Mouse (Mus musculus) stomach, embryonic 14.5 days (tissue): ENCODE results near the gene Amh. TPM values are rescaled to one million over a fixed set of nuclear protein-coding genes. Genes with fewer than 3 reads are reported as not detected.
A peak's percentile ranks its signal among the peaks of the same experiment; 100 is the strongest.

ENCODE experiments used
- ATAC-seq: fragments of 200-750 bp; cut with Nextera tagmentation; 2 replicates; pipeline ENCODE4 v1.8.0; 2017; ENCODE audit warnings: low read depth, moderate TSS enrichment; ENCODE audit not compliant: insufficient number of reproducible peaks, insufficient read depth, low FRiP score
- H3K27ac ChIP-seq: fragments of 300-500 bp; sonication (generic); 2 replicates; pipeline ENCODE4 v1.5.1; 2014; ENCODE audit warnings: mild to moderate bottlenecking, low read length, moderate library complexity, mixed read lengths
- H3K27me3 ChIP-seq: fragments of 300-500 bp; sonication (generic); 2 replicates; pipeline ENCODE4 v1.6.1; 2014; ENCODE audit warnings: low read length, control low read depth, mixed read lengths; ENCODE audit not compliant: control insufficient read depth, insufficient read depth
- H3K36me3 ChIP-seq: fragments of 300-500 bp; sonication (generic); 2 replicates; pipeline ENCODE4 v1.6.1; 2014; ENCODE audit warnings: mild to moderate bottlenecking, control low read depth, low read length, moderate library complexity, mixed read lengths; ENCODE audit not compliant: control insufficient read depth, insufficient read depth
- H3K4me1 ChIP-seq: fragments of 300-500 bp; sonication (generic); 2 replicates; pipeline ENCODE4 v1.6.1; 2014; ENCODE audit warnings: low read length, control low read depth, mixed read lengths; ENCODE audit not compliant: control insufficient read depth, insufficient read depth
- H3K4me2 ChIP-seq: fragments of 300-500 bp; sonication (generic); replicated peaks from 2 replicates; pipeline ENCODE4 v1.6.1; 2014; ENCODE audit warnings: low read depth, low read length, control low read depth
- H3K4me3 ChIP-seq: fragments of 300-500 bp; sonication (generic); 2 replicates; pipeline ENCODE4 v1.5.1; 2014; ENCODE audit warnings: low read depth, low read length, control low read depth
- H3K9ac ChIP-seq: fragments of 300-500 bp; sonication (generic); replicated peaks from 2 replicates; pipeline ENCODE4 v1.6.1; 2014; ENCODE audit warnings: low read depth, mild to moderate bottlenecking, control low read depth, low read length, moderate library complexity, mixed read lengths
- H3K9me3 ChIP-seq: fragments of 300-500 bp; sonication (generic); 2 replicates; pipeline ENCODE4 v1.6.1; 2016; ENCODE audit warnings: low read depth, low read length, control low read depth; ENCODE audit not compliant: control insufficient read depth
- WGBS: fragments of 180-500 bp; shearing (Covaris S2); extraction: QIAGEN DNeasy Blood & Tissue Kit; methylation state at CpG from one replicate; pipeline ENCODE4 v1.1.7; 2014; 5-methylcytosine and 5-hydroxymethylcytosine counted together
- microRNA counts: library from miRNA; unstranded; fragments of <30 nt; microRNA quantifications from one replicate; lab custom pipeline; 2016
- microRNA-seq: library from miRNA; unstranded; fragments of <30 nt; microRNA quantifications from one replicate; pipeline ENCODE4, GENCODE M21; 2016
- polyA plus RNA-seq: library from polyadenylated mRNA; unstranded; fragments of >200 nt; fragmentation: Nextera tagmentation; extraction: Ambion mirVana; gene quantifications from 2 replicates; pipeline ENCODE4 v1.2.1, GENCODE M21; 2014

Amh gene
- polyA plus RNA-seq, 1 experiment from 2014 or later = not detected

DNA sequence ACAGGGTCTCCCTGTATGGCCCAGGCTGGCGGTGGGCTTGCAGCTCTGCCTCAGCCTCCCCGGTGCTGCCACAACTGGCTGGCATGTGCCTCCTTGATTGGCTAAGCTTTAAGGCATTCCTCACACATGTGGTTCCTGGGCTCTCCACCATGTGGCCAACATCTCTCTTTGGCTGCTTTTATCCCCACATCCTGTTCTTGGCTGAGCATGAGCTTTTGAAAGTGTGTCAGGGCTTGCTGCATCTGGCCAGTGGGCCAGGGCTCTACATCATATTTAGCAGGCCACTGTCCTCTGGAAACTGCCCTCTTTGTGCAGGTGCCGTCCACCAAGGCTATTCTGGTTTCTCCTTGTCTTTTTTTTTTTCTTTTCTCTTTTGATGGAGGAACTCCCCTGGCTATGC lies 51.2 kb downstream of the Amh start:
- Histone ChIP-seq H3K9me3 (no peaks in the 10 kb centered on the region), H3K9ac (0 out of 2 replicates have a peak overlapping the region, but pooled peaks have one; percentile 70), H3K4me1 (peaks cover 21% of the 10 kb centered on the region), H3K27me3 (no peaks in the 10 kb centered on the region), H3K4me3 (peak overlapping the region; percentile 75; the same call in 1 of the 2 replicates), H3K4me2 (peak overlapping the region; percentile 97; the same call in 1 of the 2 replicates), H3K27ac (no peak overlapping the region), H3K36me3 (peaks cover 20% of the 10 kb centered on the region)
- ATAC-seq = no peak
- 57% methylated on average over 3 of the region's 3 CpGs for WGBS

DNA sequence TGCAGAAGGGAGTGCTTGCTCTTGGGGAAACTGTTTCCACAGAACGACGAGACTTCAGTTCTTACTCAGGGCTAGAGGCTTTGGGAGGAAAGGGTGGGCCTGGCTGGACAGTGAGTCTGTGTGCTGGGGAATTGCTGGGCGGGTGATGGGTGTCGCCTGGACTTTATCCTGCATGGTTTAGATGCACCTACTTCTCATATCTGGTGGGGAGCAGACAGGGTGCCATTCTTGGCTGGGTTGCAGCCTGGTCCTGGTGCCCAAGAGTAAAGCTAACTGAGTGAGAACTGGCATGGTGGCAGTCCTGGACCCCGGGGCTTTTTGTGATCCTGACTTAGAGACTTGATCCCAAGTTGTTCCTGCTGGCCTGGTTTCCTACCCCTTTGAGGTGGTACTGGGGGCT lies 51.9 kb downstream of the Amh start:
- Histone ChIP-seq H3K4me3 (no peak overlapping the region), H3K9me3 (no peaks in the 10 kb centered on the region), H3K27ac (no peak overlapping the region), H3K9ac (no peak overlapping the region), H3K27me3 (no peaks in the 10 kb centered on the region), H3K4me1 (peaks cover 21% of the 10 kb centered on the region), H3K4me2 (no peak overlapping the region), H3K36me3 (peaks cover 13% of the 10 kb centered on the region)
- 69% methylated on average over 5 of the region's 5 CpGs for WGBS
- ATAC-seq = no peak

MicroRNAs within 50 kb of the gene (microRNA counts, 519-probe panel; counts per million panel counts)
- microRNA mmu-miR-1982 (lab: Ali Mortazavi, UCI) = not detected

Small RNAs within 50 kb of the gene (microRNA-seq; reads per million reads assigned to microRNA genes)
- gene Mir1982 = 2.9 reads per million, percentile 3 among the genes with 10 or more reads in this experiment

Other genes with a start within 250 kb of the Amh start
- 22.9 and 24.3 TPM in 2 replicates for gene Rexo1, start 243.7 kb upstream of the Amh start, polyA plus RNA-seq
- gene Klf16, start 227.9 kb upstream of the Amh start, polyA plus RNA-seq = 8.1 and 8.4 TPM in 2 replicates
- gene Abhd17a, start 214.9 kb upstream of the Amh start, polyA plus RNA-seq = 89.7 and 104 TPM in 2 replicates
- 95.9 and 106 TPM in 2 replicates for gene Scamp4, start 202.4 kb upstream of the Amh start, polyA plus RNA-seq
- gene Adat3, start 202.4 kb upstream of the Amh start, polyA plus RNA-seq = 7.7 and 7.9 TPM in 2 replicates
- 1.5 and 2.3 TPM in 2 replicates for gene Gm49322, start 199.2 kb upstream of the Amh start, polyA plus RNA-seq
- gene Csnk1g2, start 182.4 kb upstream of the Amh start, polyA plus RNA-seq = 43.5 and 67.4 TPM in 2 replicates
- 46.3 and 64.2 TPM in 2 replicates for gene Btbd2, start 148.2 kb upstream of the Amh start, polyA plus RNA-seq
- gene Mknk2, start 127.1 kb upstream of the Amh start, polyA plus RNA-seq = 71.3 and 75.5 TPM in 2 replicates
- 47.9 and 51.1 TPM in 2 replicates for gene Mob3a, start 103.3 kb upstream of the Amh start, polyA plus RNA-seq
- gene Izumo4, start 103.1 kb upstream of the Amh start, polyA plus RNA-seq = 16.7 and 18.4 TPM in 2 replicates
- 81.7 and 85.8 TPM in 2 replicates for gene Ap3d1, start 63.0 kb upstream of the Amh start, polyA plus RNA-seq
- gene Dot1l, start 50.0 kb upstream of the Amh start, polyA plus RNA-seq = 24.5 and 25.8 TPM in 2 replicates
- gene Sf3a2, start 7.0 kb upstream of the Amh start, polyA plus RNA-seq = 77.7 and 81.8 TPM in 2 replicates
- gene Plekhj1, start 6.6 kb upstream of the Amh start, polyA plus RNA-seq = 110 and 116 TPM in 2 replicates
- gene Jsrp1, start 8.3 kb downstream of the Amh start, polyA plus RNA-seq = 0.45 and 1.4 TPM in 2 replicates
- 1,724 and 1,898 TPM in 2 replicates for gene Oaz1, start 21.4 kb downstream of the Amh start, polyA plus RNA-seq
- gene Lingo3, start 38.8 kb downstream of the Amh start, polyA plus RNA-seq = 0.07 and 0.23 TPM in 2 replicates
- 321 and 361 TPM in 2 replicates for gene Lsm7, start 50.0 kb downstream of the Amh start, polyA plus RNA-seq
- gene Sppl2b, start 50.0 kb downstream of the Amh start, polyA plus RNA-seq = 31.9 and 33.0 TPM in 2 replicates
- gene Tmprss9, start 66.6 kb downstream of the Amh start, polyA plus RNA-seq = 0.07 TPM in 1 of 2 replicates, not detected in the other
- 340 and 345 TPM in 2 replicates for gene Timm13, start 95.7 kb downstream of the Amh start, polyA plus RNA-seq
- 12.1 and 14.6 TPM in 2 replicates for gene Lmnb2, start 113.0 kb downstream of the Amh start, polyA plus RNA-seq
- gene Gadd45b, start 124.8 kb downstream of the Amh start, polyA plus RNA-seq = 16.1 and 20.7 TPM in 2 replicates
- 4.7 and 5.9 TPM in 2 replicates for gene Gng7, start 209.7 kb downstream of the Amh start, polyA plus RNA-seq
- gene Diras1, start 220.4 kb downstream of the Amh start, polyA plus RNA-seq = 0.20 and 0.41 TPM in 2 replicates
- gene Slc39a3, start 232.2 kb downstream of the Amh start, polyA plus RNA-seq = 10.3 and 11.9 TPM in 2 replicates